Mouse (Mus musculus): ENCODE data around the gene Ppp1r35. TPM values are rescaled to one million over a fixed set of nuclear protein-coding genes. Genes with fewer than 3 reads are reported as not detected.

Gene Ppp1r35
- polyA plus RNA-seq, 1 experiment: 47.7 TPM

DNA sequence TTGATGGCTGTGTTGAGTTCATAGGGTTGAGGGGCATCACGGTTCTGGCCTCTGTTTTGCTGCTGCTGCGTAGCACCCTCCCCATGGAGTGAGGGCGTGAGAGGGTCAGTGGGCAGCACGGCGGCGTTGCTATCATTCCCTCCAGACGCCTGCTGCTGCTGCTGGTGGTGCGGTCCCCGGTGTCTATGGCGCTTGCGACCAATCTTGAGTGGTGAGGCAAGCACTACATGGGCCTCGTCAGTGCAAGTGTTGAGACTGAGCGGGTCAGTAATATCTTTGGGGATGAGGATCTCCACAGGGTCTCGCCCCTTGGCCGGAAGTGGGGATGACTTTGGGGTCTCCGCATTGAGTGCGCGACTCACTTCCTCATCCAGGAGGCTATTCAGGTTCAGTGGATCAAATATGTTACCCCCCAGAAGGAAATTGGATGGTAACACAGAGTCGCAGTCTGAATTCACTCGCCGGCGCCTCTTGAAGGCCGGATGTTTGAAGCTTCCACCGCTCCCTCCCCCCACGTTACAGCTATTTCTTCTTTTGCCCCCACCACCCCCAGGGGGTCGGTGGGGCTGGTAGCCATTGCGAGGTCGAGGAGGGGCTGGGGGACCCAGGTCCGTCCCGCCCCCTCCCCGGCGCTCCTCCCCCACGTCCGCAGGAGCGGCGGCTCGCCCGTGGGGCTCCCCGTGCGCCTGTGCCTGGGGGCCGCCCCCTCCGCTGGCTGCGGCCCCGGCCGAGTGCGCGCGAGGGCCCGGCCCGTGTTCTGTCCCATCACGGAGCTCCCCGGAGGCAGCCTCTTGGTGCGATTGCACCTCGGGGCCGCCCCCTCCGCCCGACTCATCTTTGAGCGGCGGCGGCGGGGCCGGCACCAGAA, 6.7 kb downstream of the Ppp1r35 start:
- peak; percentile 33 for DNase-seq (ENCODE audit: low read depth)
- TF ChIP-seq POLR2A (IDR thresholded peaks at IDR 0.05; ENCODE audit: borderline replicate concordance, extremely low read depth, insufficient read depth, insufficient read length, poor library complexity, severe bottlenecking) (no peak), CTCF (IDR thresholded peaks at IDR 0.05; ENCODE audit: borderline replicate concordance, extremely low read depth, insufficient read depth, insufficient read length) (no peak)

DNA sequence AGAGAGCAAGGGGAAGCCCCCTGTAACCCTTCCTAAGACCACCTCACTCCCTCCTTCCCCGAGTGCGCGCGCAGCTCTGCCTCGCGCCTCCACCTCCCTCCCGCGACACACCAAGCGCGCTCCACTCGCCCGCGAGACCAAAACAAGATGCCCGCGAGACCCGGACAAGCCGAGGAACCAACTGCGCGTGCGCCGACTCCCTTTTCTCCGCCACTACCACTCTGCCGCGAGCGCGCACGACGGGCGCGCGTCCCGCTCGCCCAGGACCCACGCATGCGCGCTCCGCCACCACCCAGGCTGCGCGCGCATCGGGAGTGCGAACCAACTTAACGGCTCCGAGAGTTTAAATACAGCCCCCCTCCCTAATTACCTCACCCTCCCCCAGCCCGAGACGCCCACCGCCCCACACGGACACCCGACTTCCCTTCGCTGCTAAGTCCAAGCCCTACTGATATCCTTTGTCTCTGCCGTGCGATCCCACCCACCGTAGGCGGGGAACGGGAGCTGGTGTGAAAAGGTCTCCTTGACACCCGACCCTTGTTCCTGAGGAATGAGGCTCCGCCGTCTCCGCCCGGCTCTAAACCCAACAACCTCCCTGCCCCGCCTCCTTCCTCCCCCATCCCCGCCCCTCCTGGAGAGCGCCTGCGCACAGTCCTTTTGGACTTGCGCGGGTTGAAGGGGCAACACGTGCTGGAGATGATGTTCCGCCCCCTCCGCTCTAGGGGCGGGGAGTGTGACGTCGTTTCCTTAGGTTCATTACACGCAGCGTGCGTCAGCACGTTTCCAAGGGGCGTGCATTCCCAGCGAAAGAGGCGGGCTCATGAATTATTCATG, 7.7 kb downstream of the Ppp1r35 start:
- DNase-seq (ENCODE audit: low read depth): peak; percentile 100
- TF ChIP-seq CTCF (IDR thresholded peaks at IDR 0.05; ENCODE audit: borderline replicate concordance, extremely low read depth, insufficient read depth, insufficient read length): no peak
- TF ChIP-seq POLR2A (IDR thresholded peaks at IDR 0.05; ENCODE audit: borderline replicate concordance, extremely low read depth, insufficient read depth, insufficient read length, poor library complexity, severe bottlenecking): peak; percentile 65; the same call in 1 of the 2 replicates

DNA sequence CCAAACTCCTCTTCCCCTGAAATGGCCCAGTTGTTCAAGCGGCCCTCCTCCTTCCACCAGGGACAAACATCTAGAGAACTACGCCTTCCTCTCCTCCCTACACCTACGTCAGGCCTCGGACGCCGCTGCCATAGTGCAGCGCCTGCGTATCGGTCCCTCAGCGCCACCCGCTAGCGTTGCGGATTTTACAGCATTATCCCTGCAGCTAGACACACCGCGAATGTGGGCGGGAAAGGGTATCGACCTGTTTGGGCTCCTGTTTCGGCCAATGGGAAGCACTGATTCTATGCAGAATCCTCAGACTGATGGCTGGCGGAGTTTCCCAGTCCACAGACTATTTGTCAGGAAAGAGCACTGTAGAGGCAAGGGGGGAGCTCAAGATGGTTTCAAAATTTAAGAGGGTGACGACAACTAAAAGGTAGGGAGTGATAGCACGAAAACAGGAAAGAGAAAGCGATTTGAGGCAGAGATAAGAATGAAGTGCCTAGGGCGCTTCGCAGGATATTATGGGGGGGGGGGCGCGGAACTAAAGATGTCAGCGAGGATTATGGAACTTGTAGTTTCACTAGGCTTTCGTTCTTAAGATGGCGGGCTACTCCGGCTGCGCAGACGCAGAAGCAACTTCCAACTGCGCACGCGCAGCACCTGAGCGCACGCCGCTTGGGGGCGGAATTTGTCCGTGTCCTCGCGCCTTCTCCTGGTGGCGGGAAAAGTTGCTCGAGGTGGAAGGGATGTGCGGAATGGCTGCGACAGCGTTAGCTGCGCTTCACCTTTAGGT, 8.7 kb downstream of the Ppp1r35 start, which contains the start of the genes Mepce and Zcwpw1:
Mepce (minus strand) TSS at position 505 of the 778 bp plus-strand sequence.
Zcwpw1 (plus strand) TSS at position 648 of the 778 bp plus-strand sequence.
- peak; percentile 99 for DNase-seq (ENCODE audit: low read depth)
- peak; percentile 32; the same call in 1 of the 2 replicates for TF ChIP-seq POLR2A (IDR thresholded peaks at IDR 0.05; ENCODE audit: borderline replicate concordance, extremely low read depth, insufficient read depth, insufficient read length, poor library complexity, severe bottlenecking)
- peak; percentile 73 for TF ChIP-seq CTCF (IDR thresholded peaks at IDR 0.05; ENCODE audit: borderline replicate concordance, extremely low read depth, insufficient read depth, insufficient read length)

DNA sequence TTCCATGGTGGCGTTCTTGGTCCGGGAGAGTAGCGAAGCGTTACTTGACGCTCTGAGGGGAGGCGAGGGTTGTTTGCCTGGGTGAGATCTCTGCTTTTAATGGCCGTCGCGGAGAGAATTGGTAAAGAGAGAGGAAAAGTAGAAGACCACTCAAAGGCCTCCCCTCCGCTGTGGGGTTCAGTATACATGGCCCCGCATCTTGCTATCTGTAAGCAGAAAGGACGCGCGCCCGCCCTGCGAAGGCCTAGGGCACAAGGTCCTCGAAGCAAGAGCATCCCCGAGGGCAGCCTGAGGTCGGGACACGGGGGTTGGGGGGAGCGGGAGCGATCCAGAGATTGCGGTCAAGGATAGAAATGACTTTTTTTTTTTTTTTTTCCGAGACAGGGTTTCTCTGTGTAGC, 9.5 kb downstream of the Ppp1r35 start:
- TF ChIP-seq CTCF (IDR thresholded peaks at IDR 0.05; ENCODE audit: borderline replicate concordance, extremely low read depth, insufficient read depth, insufficient read length): no peak
- TF ChIP-seq POLR2A (IDR thresholded peaks at IDR 0.05; ENCODE audit: borderline replicate concordance, extremely low read depth, insufficient read depth, insufficient read length, poor library complexity, severe bottlenecking): no peak
- no peak for DNase-seq (ENCODE audit: low read depth)

DNA sequence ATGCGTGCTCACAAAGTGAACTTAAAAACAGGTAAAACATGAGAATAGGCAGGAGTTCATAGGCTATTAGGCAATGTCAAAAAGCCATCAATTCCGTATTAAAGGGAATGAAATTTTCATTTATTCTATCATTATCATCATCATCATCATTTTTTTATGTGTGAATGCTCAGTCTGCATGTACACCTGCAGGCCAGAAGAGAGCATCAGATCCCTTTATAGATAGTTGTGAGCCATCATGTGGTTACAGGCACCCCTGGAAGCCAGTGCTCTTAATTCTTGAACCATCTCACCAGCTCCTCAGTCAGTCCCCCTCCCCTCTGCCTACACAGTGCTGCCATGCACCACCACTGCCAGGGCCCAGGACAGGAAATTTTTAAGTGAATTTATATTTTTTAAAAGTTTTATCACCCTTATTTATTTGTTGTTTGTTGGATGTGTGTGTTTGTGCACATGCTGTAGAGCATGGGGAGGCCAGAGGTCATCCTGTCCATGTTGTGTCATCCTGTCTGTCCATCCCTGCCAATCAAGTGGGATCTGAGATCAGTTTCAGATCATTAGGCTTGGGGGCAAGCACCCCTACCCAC, 10.4 kb downstream of the Ppp1r35 start:
- DNase-seq (ENCODE audit: low read depth): no peak
- no peak for TF ChIP-seq CTCF (IDR thresholded peaks at IDR 0.05; ENCODE audit: borderline replicate concordance, extremely low read depth, insufficient read depth, insufficient read length)
- no peak for TF ChIP-seq POLR2A (IDR thresholded peaks at IDR 0.05; ENCODE audit: borderline replicate concordance, extremely low read depth, insufficient read depth, insufficient read length, poor library complexity, severe bottlenecking)

DNA sequence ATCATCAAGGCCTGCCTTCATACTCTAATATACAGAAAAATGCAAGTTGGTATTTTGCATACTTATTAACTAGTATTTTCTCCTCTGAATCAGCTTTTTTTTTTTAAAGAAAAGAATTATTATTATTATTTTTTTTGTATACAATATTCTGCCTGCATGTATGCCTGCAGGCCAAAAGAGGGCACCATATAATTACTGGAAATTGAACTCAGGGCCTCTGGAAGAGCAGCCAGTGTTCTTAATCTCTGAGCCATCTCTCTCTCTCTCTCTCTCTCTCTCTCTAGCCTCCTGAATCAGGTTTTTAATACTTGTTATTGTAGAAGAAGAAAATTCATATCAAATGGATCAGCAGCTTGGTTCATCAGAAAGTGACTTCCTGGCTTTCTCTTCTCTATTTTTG, 12.9 kb downstream of the Ppp1r35 start:
- no peak for TF ChIP-seq CTCF (IDR thresholded peaks at IDR 0.05; ENCODE audit: borderline replicate concordance, extremely low read depth, insufficient read depth, insufficient read length)
- no peak for TF ChIP-seq POLR2A (IDR thresholded peaks at IDR 0.05; ENCODE audit: borderline replicate concordance, extremely low read depth, insufficient read depth, insufficient read length, poor library complexity, severe bottlenecking)
- DNase-seq (ENCODE audit: low read depth): no peak

DNA sequence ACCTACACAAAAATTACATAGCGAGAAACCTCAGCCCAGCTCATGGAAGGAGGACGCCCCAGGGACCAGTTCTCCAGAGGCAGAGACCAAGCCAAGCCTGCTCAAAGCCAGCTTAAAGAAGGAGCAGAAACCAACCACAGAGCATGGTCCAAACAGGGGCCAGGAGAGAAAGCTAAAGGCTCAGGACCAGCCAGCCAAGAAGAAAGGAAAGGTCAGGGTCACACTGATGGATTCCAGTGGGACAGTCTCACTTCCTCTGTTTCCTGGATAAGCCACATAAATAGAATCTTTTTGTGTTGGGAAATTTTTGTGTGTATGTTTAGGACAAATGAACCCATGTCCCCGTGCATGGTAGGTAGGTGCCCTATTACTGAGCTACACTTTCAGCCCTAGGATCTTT, 18.0 kb downstream of the Ppp1r35 start:
- no peak for DNase-seq (ENCODE audit: low read depth)
- TF ChIP-seq POLR2A (IDR thresholded peaks at IDR 0.05; ENCODE audit: borderline replicate concordance, extremely low read depth, insufficient read depth, insufficient read length, poor library complexity, severe bottlenecking) (no peak), CTCF (IDR thresholded peaks at IDR 0.05; ENCODE audit: borderline replicate concordance, extremely low read depth, insufficient read depth, insufficient read length) (no peak)

DNA sequence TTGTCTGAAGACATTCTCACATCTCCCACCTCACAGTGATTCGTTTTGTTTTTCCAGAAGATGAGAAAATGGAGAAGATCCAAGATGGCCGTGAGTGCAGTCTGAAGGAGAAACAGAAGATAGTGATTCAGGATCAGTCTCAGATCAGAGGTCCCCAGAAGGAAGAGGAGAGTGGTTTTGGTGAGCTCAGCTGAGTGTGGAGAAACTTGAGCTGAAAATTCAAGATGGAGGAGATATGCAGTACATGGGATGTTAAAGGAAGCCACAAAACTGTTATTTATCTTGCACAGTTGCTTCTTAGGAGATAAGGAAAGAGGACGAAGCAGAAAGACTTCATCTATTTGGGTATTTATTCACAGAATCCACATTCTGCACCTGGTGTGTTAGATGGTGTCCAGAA, 22.3 kb downstream of the Ppp1r35 start:
- no peak for TF ChIP-seq CTCF (IDR thresholded peaks at IDR 0.05; ENCODE audit: borderline replicate concordance, extremely low read depth, insufficient read depth, insufficient read length)
- no peak for TF ChIP-seq POLR2A (IDR thresholded peaks at IDR 0.05; ENCODE audit: borderline replicate concordance, extremely low read depth, insufficient read depth, insufficient read length, poor library complexity, severe bottlenecking)
- no peak for DNase-seq (ENCODE audit: low read depth)

DNA sequence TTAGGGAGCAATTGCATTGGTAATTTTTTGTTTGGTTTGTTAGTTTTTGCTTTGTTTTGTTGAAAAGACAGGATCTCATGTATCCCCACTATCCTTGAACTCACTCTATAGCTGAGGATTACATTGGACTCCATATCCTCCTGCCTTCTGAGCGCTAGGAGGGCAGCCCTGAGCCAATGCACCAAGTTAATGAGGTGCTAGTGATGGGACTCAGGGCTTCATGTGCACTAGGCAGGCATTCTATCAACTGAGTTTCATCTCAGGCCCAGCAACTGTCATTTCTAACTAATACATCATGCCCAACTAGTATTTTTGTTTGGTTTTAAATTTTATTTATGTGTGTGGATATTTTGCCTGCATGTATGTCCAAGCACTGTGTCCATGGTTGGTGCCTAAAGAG, 27.5 kb downstream of the Ppp1r35 start:
- DNase-seq (ENCODE audit: low read depth): no peak
- TF ChIP-seq POLR2A (IDR thresholded peaks at IDR 0.05; ENCODE audit: borderline replicate concordance, extremely low read depth, insufficient read depth, insufficient read length, poor library complexity, severe bottlenecking): no peak
- TF ChIP-seq CTCF (IDR thresholded peaks at IDR 0.05; ENCODE audit: borderline replicate concordance, extremely low read depth, insufficient read depth, insufficient read length): no peak

DNA sequence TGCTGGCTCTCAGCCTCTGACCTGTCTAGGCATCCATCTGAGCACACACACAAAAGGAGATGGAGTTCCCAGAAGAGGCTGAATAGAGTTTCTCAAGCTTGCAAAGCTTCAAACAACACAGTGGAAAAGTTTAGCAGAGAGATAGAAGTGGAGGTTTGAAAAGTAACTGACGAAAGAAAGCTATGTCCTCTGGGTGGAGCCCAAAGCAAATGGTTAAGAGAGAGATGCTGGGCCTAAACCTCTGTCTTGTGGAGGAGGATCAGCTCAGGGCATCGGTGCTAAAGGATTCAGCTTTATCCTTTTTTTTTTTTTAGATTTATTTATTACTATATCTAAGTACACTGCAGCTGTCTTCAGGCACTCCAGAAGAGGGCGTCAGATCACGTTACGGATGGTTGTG, 29.7 kb downstream of the Ppp1r35 start:
- TF ChIP-seq CTCF (IDR thresholded peaks at IDR 0.05; ENCODE audit: borderline replicate concordance, extremely low read depth, insufficient read depth, insufficient read length) (no peak), POLR2A (IDR thresholded peaks at IDR 0.05; ENCODE audit: borderline replicate concordance, extremely low read depth, insufficient read depth, insufficient read length, poor library complexity, severe bottlenecking) (no peak)
- no peak for DNase-seq (ENCODE audit: low read depth)
